ENCODE assay signal across 14 mouse cellular contexts in genomic region chrX:157698862-157699261, GRCm38 (mm10). TPM values are rescaled to one million over a fixed set of nuclear protein-coding genes. Genes with fewer than 3 reads are reported as not detected.
DNase-seq lines count a peak whose midpoint lies in the region; ATAC-seq and TF ChIP-seq lines count a peak whose summit lies in the region.
"Had no signal": no experiment of that assay in that cellular context is flagged by ENCODE, and none has a peak within 500 bp of the region (broad histone marks: within the 10 kb centered on the region; RNA-seq: fewer than 3 reads in every experiment).

Gene Smpx (plus strand): TSS chrX:157698910.

- H3K27me3 ChIP-seq in heart, postnatal 0 days (ENCODE audit: control insufficient read depth, insufficient read depth, low read length), result no peaks in the 10 kb centered on the region
- H3K27me3 ChIP-seq: liver, embryonic 12.5 days had no signal

- peak within 1 kb of the TSS; percentile 56 for H3K4me3 ChIP-seq in heart, postnatal 0 days (ENCODE audit: low read depth, low read length)
- H3K4me3 ChIP-seq: liver, embryonic 12.5 days; midbrain, embryonic 10.5 days had no signal

- no peak for TF ChIP-seq CTCF in heart, postnatal 0 days (IDR thresholded peaks at IDR 0.05; ENCODE audit: low read depth)

- no peak for DNase-seq in adrenal gland, adult 18-20 months (ENCODE audit: low spot score in 2 of 2)
- DNase-seq in adrenal gland, postnatal 14 days, result no peak
- DNase-seq in gastrocnemius, postnatal 4 days (ENCODE audit: low spot score in 2 of 2), result no peak
- DNase-seq in heart, postnatal 0 days (ENCODE audit: low spot score), result peak; percentile 64
- DNase-seq in left cerebral cortex, adult 9 months (ENCODE audit: low spot score in 2 of 2), result no peak
- DNase-seq in cerebellum, adult 8-10 months, result no peak
- DNase-seq in right cerebral cortex, adult 2 months (ENCODE audit: low spot score in 2 of 2), result no peak
- DNase-seq: cerebellum, postnatal 14 days; retina, postnatal 1 day; thymus, postnatal 36 days had no signal

- no peak for TF ChIP-seq EP300 in heart, postnatal 0 days (IDR thresholded peaks at IDR 0.05; ENCODE audit: low read depth)

- peak within 1 kb of the TSS; percentile 64 for H3K9ac ChIP-seq in heart, postnatal 0 days (replicated peaks; ENCODE audit: low read depth, low read length)
- H3K9ac ChIP-seq: liver, embryonic 12.5 days had no signal

- H3K27ac ChIP-seq in heart, postnatal 0 days (ENCODE audit: low read depth), result peak within 1 kb of the TSS; percentile 96
- H3K27ac ChIP-seq: liver, embryonic 12.5 days; midbrain, embryonic 10.5 days had no signal

- ATAC-seq in heart, postnatal 0 days (ENCODE audit: insufficient read depth, low read depth), result peak; percentile 86
- ATAC-seq: liver, embryonic 12.5 days; Patski had no signal

- WGBS in heart, postnatal 0 days, result 23% methylated on average over 8 of the region's 8 CpGs

- no peaks in the 10 kb centered on the region for H3K36me3 ChIP-seq in heart, postnatal 0 days (replicated peaks; ENCODE audit: control insufficient read depth, insufficient read depth, low read length)
- H3K36me3 ChIP-seq: liver, embryonic 12.5 days; midbrain, embryonic 10.5 days had no signal

- H3K4me2 ChIP-seq in heart, postnatal 0 days (ENCODE audit: low read depth, low read length), result peak within 1 kb of the TSS; percentile 56
- H3K4me2 ChIP-seq: liver, embryonic 12.5 days had no signal

- H3K9me3 ChIP-seq in heart, postnatal 0 days (replicated peaks; ENCODE audit: control insufficient read depth, low read length), result no peaks in the 10 kb centered on the region
- H3K9me3 ChIP-seq: liver, embryonic 12.5 days; midbrain, embryonic 10.5 days had no signal

- no peaks in the 10 kb centered on the region for H3K4me1 ChIP-seq in heart, postnatal 0 days (ENCODE audit: control insufficient read depth, insufficient read depth)
- H3K4me1 ChIP-seq: liver, embryonic 12.5 days; midbrain, embryonic 10.5 days had no signal

RNA-seq across cellular contexts. Expression of gene Smpx, which starts in this region (rescaled TPM):
- 10 to 100 TPM; 20.9 to 26.9 TPM for total RNA-seq in adrenal gland, adult 18-20 months (2021)
- total RNA-seq in adrenal gland, postnatal 14 days (2021), result 17.2 TPM in 2 replicates
- total RNA-seq in gastrocnemius, postnatal 4 days (2021), result 100 to 1,000 TPM; 577 to 589 TPM
- 579 and 691 TPM in 2 replicates for total RNA-seq in heart, postnatal 0 days (2014; rRNA removed; ENCODE audit: low replicate concordance)
- 1,168 and 1,205 TPM in 2 replicates for polyA plus RNA-seq in heart, postnatal 0 days (2015; fragmentation: Nextera tagmentation; extraction: Ambion mirVana)
- total RNA-seq: hematopoietic stem cell, adult 5-6 weeks had no signal
- polyA plus RNA-seq: midbrain, embryonic 10.5 days; Patski had no signal

Comparison
In these comparisons a context has a peak if more than half of its experiments do, and no peak if none do; other contexts are left out.
1. RNA of gene Smpx (total RNA-seq): 577 to 589 TPM in gastrocnemius, postnatal 4 days and 579 to 691 TPM in heart, postnatal 0 days; 20.9 to 26.9 TPM in adrenal gland, adult 18-20 months and 17.2 TPM in adrenal gland, postnatal 14 days; every median in the first group is over 10 times any median in the second.